Mouse (Mus musculus): ENCODE data around the gene Gid4. TPM values are rescaled to one million over a fixed set of nuclear protein-coding genes. Genes with fewer than 3 reads are reported as not detected.

Gid4 gene
- 19.3 and 21.2 TPM in 2 replicates for polyA plus RNA-seq (2014; fragmentation: Nextera tagmentation; extraction: Ambion mirVana)

- no peaks in the 10 kb centered on the region for H3K9me3 ChIP-seq (replicated peaks; ENCODE audit: control insufficient read depth, low read length)
- H3K36me3 ChIP-seq (ENCODE audit: control insufficient read depth, insufficient read depth, low read length): no peaks in the 10 kb centered on the region
- peaks cover 21% of the 10 kb centered on the region for H3K4me1 ChIP-seq (ENCODE audit: control insufficient read depth, insufficient read depth, low read length)
- peak within 1 kb of the TSS; percentile 79 for H3K4me3 ChIP-seq (ENCODE audit: low read depth, low read length)
- H3K27me3 ChIP-seq (ENCODE audit: control insufficient read depth, insufficient read depth, low read length): no peaks in the 10 kb centered on the region
- ATAC-seq (replicated peaks; ENCODE audit: insufficient number of reproducible peaks, low FRiP score, low TSS enrichment): peak; percentile 95
- peak within 1 kb of the TSS; percentile 86 for H3K4me2 ChIP-seq
- peak within 1 kb of the TSS; percentile 95 for H3K9ac ChIP-seq (ENCODE audit: low read depth, low read length)
- WGBS (ENCODE audit: insufficient replicate concordance): under 1% methylated on average over 79 of the region's 81 CpGs
- peak within 1 kb of the TSS; percentile 89 for H3K27ac ChIP-seq (ENCODE audit: low read depth, low read length)
Measured at GRCm38 (mm10) chr11:60416963-60417716, at the start of gene Gid4. TSS of gene Gid4 (plus strand) at chr11:60417145.

- WGBS (ENCODE audit: insufficient replicate concordance): 54% methylated on average over 3 of the region's 3 CpGs
- no peak for ATAC-seq (replicated peaks; ENCODE audit: insufficient number of reproducible peaks, low FRiP score, low TSS enrichment)
- H3K27me3 ChIP-seq (ENCODE audit: control insufficient read depth, insufficient read depth, low read length): no peaks in the 10 kb centered on the region
Measured at GRCm38 (mm10) chr11:60367256-60367655, 49.7 kb upstream of the Gid4 start.

GRCm38 (mm10) chr11:60368909-60369308, 48.0 kb upstream of the Gid4 start:
- H3K9ac ChIP-seq (ENCODE audit: low read depth, low read length): 0 out of 2 replicates have a peak overlapping the region, but pooled peaks have one; percentile 22
- H3K27me3 ChIP-seq (ENCODE audit: control insufficient read depth, insufficient read depth, low read length): no peaks in the 10 kb centered on the region
- no peak overlapping the region for H3K4me2 ChIP-seq
- no peak for ATAC-seq (replicated peaks; ENCODE audit: insufficient number of reproducible peaks, low FRiP score, low TSS enrichment)
- H3K27ac ChIP-seq (ENCODE audit: low read depth, low read length): no peak overlapping the region
- H3K36me3 ChIP-seq (ENCODE audit: control insufficient read depth, insufficient read depth, low read length): no peaks in the 10 kb centered on the region
- 63% methylated on average over 4 of the region's 4 CpGs for WGBS (ENCODE audit: insufficient replicate concordance)
- peaks cover 12% of the 10 kb centered on the region for H3K4me1 ChIP-seq (ENCODE audit: control insufficient read depth, insufficient read depth, low read length)
- no peak overlapping the region for H3K4me3 ChIP-seq (ENCODE audit: low read depth, low read length)
- no peaks in the 10 kb centered on the region for H3K9me3 ChIP-seq (replicated peaks; ENCODE audit: control insufficient read depth, low read length)

More at GRCm38 (mm10) chr11:60367256-60367655, 49.7 kb upstream of the Gid4 start:
- Histone ChIP-seq H3K9ac (ENCODE audit: low read depth, low read length) (no peak overlapping the region), H3K27ac (ENCODE audit: low read depth, low read length) (no peak overlapping the region), H3K4me1 (ENCODE audit: control insufficient read depth, insufficient read depth, low read length) (peaks cover 12% of the 10 kb centered on the region), H3K36me3 (ENCODE audit: control insufficient read depth, insufficient read depth, low read length) (no peaks in the 10 kb centered on the region), H3K9me3 (replicated peaks; ENCODE audit: control insufficient read depth, low read length) (no peaks in the 10 kb centered on the region), H3K4me3 (ENCODE audit: low read depth, low read length) (no peak overlapping the region), H3K4me2 (no peak overlapping the region)

- Histone ChIP-seq H3K9ac (ENCODE audit: low read depth, low read length) (no peak overlapping the region), H3K4me1 (ENCODE audit: control insufficient read depth, insufficient read depth, low read length) (peaks cover 12% of the 10 kb centered on the region), H3K27me3 (ENCODE audit: control insufficient read depth, insufficient read depth, low read length) (no peaks in the 10 kb centered on the region), H3K9me3 (replicated peaks; ENCODE audit: control insufficient read depth, low read length) (no peaks in the 10 kb centered on the region), H3K4me3 (ENCODE audit: low read depth, low read length) (no peak overlapping the region), H3K4me2 (no peak overlapping the region), H3K36me3 (ENCODE audit: control insufficient read depth, insufficient read depth, low read length) (no peaks in the 10 kb centered on the region), H3K27ac (ENCODE audit: low read depth, low read length) (no peak overlapping the region)
- 77% methylated on average over 4 of the region's 4 CpGs for WGBS (ENCODE audit: insufficient replicate concordance)
- no peak for ATAC-seq (replicated peaks; ENCODE audit: insufficient number of reproducible peaks, low FRiP score, low TSS enrichment)
Measured at GRCm38 (mm10) chr11:60369448-60369847, 47.5 kb upstream of the Gid4 start.

- 80% methylated on average over 13 of the region's 13 CpGs for WGBS (ENCODE audit: insufficient replicate concordance)
- H3K9ac ChIP-seq (ENCODE audit: low read depth, low read length): no peak overlapping the region
- H3K4me1 ChIP-seq (ENCODE audit: control insufficient read depth, insufficient read depth, low read length): peaks cover 12% of the 10 kb centered on the region
- H3K4me2 ChIP-seq: no peak overlapping the region
- H3K9me3 ChIP-seq (replicated peaks; ENCODE audit: control insufficient read depth, low read length): no peaks in the 10 kb centered on the region
- no peak for ATAC-seq (replicated peaks; ENCODE audit: insufficient number of reproducible peaks, low FRiP score, low TSS enrichment)
- H3K36me3 ChIP-seq (ENCODE audit: control insufficient read depth, insufficient read depth, low read length): no peaks in the 10 kb centered on the region
- no peak overlapping the region for H3K27ac ChIP-seq (ENCODE audit: low read depth, low read length)
- H3K27me3 ChIP-seq (ENCODE audit: control insufficient read depth, insufficient read depth, low read length): no peaks in the 10 kb centered on the region
- no peak overlapping the region for H3K4me3 ChIP-seq (ENCODE audit: low read depth, low read length)
Measured at GRCm38 (mm10) chr11:60370431-60370830, 46.5 kb upstream of the Gid4 start.

GRCm38 (mm10) chr11:60374481-60374880, 42.5 kb upstream of the Gid4 start:
- no peak overlapping the region for H3K9ac ChIP-seq (ENCODE audit: low read depth, low read length)
- no peak overlapping the region for H3K4me3 ChIP-seq (ENCODE audit: low read depth, low read length)
- 81% methylated on average over 6 of the region's 6 CpGs for WGBS (ENCODE audit: insufficient replicate concordance)
- no peaks in the 10 kb centered on the region for H3K4me1 ChIP-seq (ENCODE audit: control insufficient read depth, insufficient read depth, low read length)
- ATAC-seq (replicated peaks; ENCODE audit: insufficient number of reproducible peaks, low FRiP score, low TSS enrichment): no peak
- no peak overlapping the region for H3K27ac ChIP-seq (ENCODE audit: low read depth, low read length)
- no peak overlapping the region for H3K4me2 ChIP-seq
- no peaks in the 10 kb centered on the region for H3K27me3 ChIP-seq (ENCODE audit: control insufficient read depth, insufficient read depth, low read length)
- H3K9me3 ChIP-seq (replicated peaks; ENCODE audit: control insufficient read depth, low read length): no peaks in the 10 kb centered on the region
- no peaks in the 10 kb centered on the region for H3K36me3 ChIP-seq (ENCODE audit: control insufficient read depth, insufficient read depth, low read length)

- H3K4me1 ChIP-seq (ENCODE audit: control insufficient read depth, insufficient read depth, low read length): peaks cover 12% of the 10 kb centered on the region
- WGBS (ENCODE audit: insufficient replicate concordance): 89% methylated on average over 6 of the region's 6 CpGs
- ATAC-seq (replicated peaks; ENCODE audit: insufficient number of reproducible peaks, low FRiP score, low TSS enrichment): no peak
Measured at GRCm38 (mm10) chr11:60383518-60383917, 33.4 kb upstream of the Gid4 start.

GRCm38 (mm10) chr11:60384762-60385421, 32.1 kb upstream of the Gid4 start:
- peak overlapping the region; percentile 10; the same call in 1 of the 2 replicates for H3K4me3 ChIP-seq (ENCODE audit: low read depth, low read length)
- no peaks in the 10 kb centered on the region for H3K36me3 ChIP-seq (ENCODE audit: control insufficient read depth, insufficient read depth, low read length)
- ATAC-seq (replicated peaks; ENCODE audit: insufficient number of reproducible peaks, low FRiP score, low TSS enrichment): no peak
- peaks cover 12% of the 10 kb centered on the region for H3K4me1 ChIP-seq (ENCODE audit: control insufficient read depth, insufficient read depth, low read length)
- peaks cover 6% of the 10 kb centered on the region; the same call in 1 of the 2 replicates for H3K27me3 ChIP-seq (ENCODE audit: control insufficient read depth, insufficient read depth, low read length)
- H3K9ac ChIP-seq (ENCODE audit: low read depth, low read length): peak overlapping the region; percentile 3; the same call in 1 of the 2 replicates
- peak overlapping the region; percentile 51 for H3K4me2 ChIP-seq
- 7% methylated on average over 16 of the region's 16 CpGs for WGBS (ENCODE audit: insufficient replicate concordance)
- H3K27ac ChIP-seq (ENCODE audit: low read depth, low read length): no peak overlapping the region
- H3K9me3 ChIP-seq (replicated peaks; ENCODE audit: control insufficient read depth, low read length): no peaks in the 10 kb centered on the region

More at GRCm38 (mm10) chr11:60383518-60383917, 33.4 kb upstream of the Gid4 start:
- Histone ChIP-seq H3K27me3 (ENCODE audit: control insufficient read depth, insufficient read depth, low read length) (peaks cover 6% of the 10 kb centered on the region; the same call in 1 of the 2 replicates), H3K4me2 (no peak overlapping the region), H3K9me3 (replicated peaks; ENCODE audit: control insufficient read depth, low read length) (no peaks in the 10 kb centered on the region), H3K4me3 (ENCODE audit: low read depth, low read length) (no peak overlapping the region), H3K27ac (ENCODE audit: low read depth, low read length) (no peak overlapping the region), H3K36me3 (ENCODE audit: control insufficient read depth, insufficient read depth, low read length) (no peaks in the 10 kb centered on the region), H3K9ac (ENCODE audit: low read depth, low read length) (no peak overlapping the region)

Measured in heart, embryonic 11.5 days (tissue).